Mouse (Mus musculus) C2C12 (cell line): Measurements from ENCODE around the gene Catsperd.

ENCODE experiments used
- CTCF ChIP-seq: IDR thresholded peaks from one replicate; pipeline ENCODE4 v1.5.1; 2011; ENCODE audit not compliant: control insufficient read depth, insufficient read depth, insufficient read length
- USF1 ChIP-seq: IDR thresholded peaks from one replicate; pipeline ENCODE4 v1.6.1; 2011; ENCODE audit warnings: low read depth, mild to moderate bottlenecking, control low read depth, moderate library complexity

DNA sequence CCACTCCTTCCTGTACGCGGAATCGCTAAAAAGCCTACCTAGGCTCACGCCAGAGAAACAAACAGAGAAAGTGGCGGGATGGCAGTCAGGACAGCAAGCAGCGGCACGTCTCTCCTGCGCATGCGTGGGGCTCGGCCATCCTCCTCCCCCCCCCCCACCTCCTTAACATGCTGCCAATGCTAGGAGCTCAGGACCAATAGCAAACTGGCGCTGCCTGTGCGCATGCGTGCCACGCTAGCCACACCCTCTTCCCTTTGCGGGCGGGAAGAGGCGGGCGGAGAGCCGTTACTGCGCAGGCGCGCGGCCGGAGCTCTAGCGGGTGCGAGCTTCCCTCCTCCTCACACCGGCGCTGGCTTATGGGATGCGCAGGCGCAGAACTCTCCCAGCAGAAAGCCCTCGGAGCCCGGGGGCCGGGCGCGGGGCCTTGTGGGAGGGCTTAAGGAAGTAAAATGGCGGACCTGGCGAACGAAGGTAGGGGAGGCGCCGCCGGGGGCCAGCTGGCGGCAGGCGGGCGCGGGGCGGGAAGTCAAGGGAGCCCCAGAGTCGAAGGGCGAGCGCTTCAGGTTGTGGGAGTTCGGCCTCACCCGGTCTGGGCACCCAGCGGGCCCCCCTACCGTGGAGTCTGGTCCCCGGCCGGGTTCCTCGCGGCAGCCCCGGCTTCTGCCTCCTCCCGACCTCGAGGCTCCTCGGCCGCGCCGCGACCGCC, 45.2 kb downstream of the Catsperd start, which contains the start of gene Ranbp3:
- TF ChIP-seq USF1 (no peak), CTCF (no peak)
